Comparison of ENCODE assay signal across 8 mouse cellular contexts in the genomic region with DNA sequence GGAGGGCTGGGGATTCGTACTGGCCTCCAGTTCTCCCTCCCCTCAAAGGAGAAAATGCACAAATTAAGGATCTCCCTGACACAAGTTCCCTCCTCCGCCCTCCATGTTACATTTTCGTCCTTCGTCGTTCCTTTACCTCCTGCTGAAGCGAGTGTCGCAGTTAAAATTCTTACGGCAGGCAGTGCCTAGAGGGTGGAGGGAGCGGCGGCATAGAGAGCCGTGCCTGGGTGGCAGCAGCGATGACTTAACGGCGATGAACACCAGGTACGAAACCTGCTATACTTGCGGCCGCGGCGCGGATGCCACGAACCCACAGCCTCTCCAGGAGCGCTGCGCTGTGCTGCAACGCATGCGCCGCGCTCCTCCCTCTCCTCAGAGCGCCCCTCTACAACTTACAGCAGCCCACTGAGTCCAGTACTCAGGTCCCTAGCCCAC. TPM values are rescaled to one million over a fixed set of nuclear protein-coding genes. Genes with fewer than 3 reads are reported as not detected.
DNase-seq lines count a peak whose midpoint lies in the region; ATAC-seq lines count a peak whose summit lies in the region.
"Had no signal": no experiment of that assay in that cellular context is flagged by ENCODE, and none has a peak within 500 bp of the region (broad histone marks: within the 10 kb centered on the region; RNA-seq: fewer than 3 reads in every experiment).

No protein-coding gene starts in this region.

- H3K4me2 ChIP-seq in forebrain, embryonic 13.5 days: peak overlapping the region; percentile 66
- peak overlapping the region; percentile 66 for H3K4me2 ChIP-seq in hindbrain, embryonic 13.5 days

- peaks cover 7% of the 10 kb centered on the region; the same call in 1 of the 2 replicates for H3K4me1 ChIP-seq in forebrain, embryonic 13.5 days
- H3K4me1 ChIP-seq in hindbrain, embryonic 13.5 days (replicated peaks): peaks cover 7% of the 10 kb centered on the region; the same call in 1 of the 2 replicates

- ATAC-seq in forebrain, embryonic 13.5 days: peak; percentile 41; the same call in 1 of the 2 replicates
- 0 out of 2 replicates have a peak, but pooled peaks have one; percentile 19 for ATAC-seq in hindbrain, embryonic 13.5 days (ENCODE audit: low FRiP score)

- no peaks in the 10 kb centered on the region for H3K9me3 ChIP-seq in forebrain, embryonic 13.5 days (replicated peaks)
- H3K9me3 ChIP-seq in hindbrain, embryonic 13.5 days: no peaks in the 10 kb centered on the region

- H3K4me3 ChIP-seq in forebrain, embryonic 13.5 days: peak overlapping the region; percentile 47
- peak overlapping the region; percentile 48 for H3K4me3 ChIP-seq in hindbrain, embryonic 13.5 days

- no peaks in the 10 kb centered on the region for H3K36me3 ChIP-seq in forebrain, embryonic 13.5 days (ENCODE audit: poor library complexity, severe bottlenecking)
- H3K36me3 ChIP-seq in hindbrain, embryonic 13.5 days: no peaks in the 10 kb centered on the region

- peak; percentile 65 for DNase-seq in NIH3T3 (ENCODE audit: low read depth)
- peak; percentile 59 for DNase-seq in cerebellum, adult 11 months
- peak; percentile 34 for DNase-seq in left cerebral cortex, postnatal 4 days
- peak; percentile 30 for DNase-seq in mesoderm, embryonic 11.5 days (ENCODE audit: low read depth, low spot score)
- peak; percentile 18 for DNase-seq in right cerebral cortex, postnatal 4 days

- H3K27me3 ChIP-seq in forebrain, embryonic 13.5 days: no peaks in the 10 kb centered on the region
- peaks cover 7% of the 10 kb centered on the region for H3K27me3 ChIP-seq in hindbrain, embryonic 13.5 days

- H3K9ac ChIP-seq in forebrain, embryonic 13.5 days: peak overlapping the region; percentile 66
- H3K9ac ChIP-seq in hindbrain, embryonic 13.5 days: peak overlapping the region; percentile 73

- 0 out of 2 replicates have a peak overlapping the region, but pooled peaks have one; percentile 31 for H3K27ac ChIP-seq in forebrain, embryonic 13.5 days
- peak overlapping the region; percentile 69 for H3K27ac ChIP-seq in hindbrain, embryonic 13.5 days

- intact Hi-C loops in left cerebral cortex, postnatal 4 days (cut with DNase I): loop anchor here (5.0 kb wide), 1 partner anchor 131 kb away; no protein-coding TSS in a partner anchor

- 0% methylated on average over 27 of the region's 28 CpGs for WGBS in forebrain, embryonic 13.5 days
- 0% methylated on average over 27 of the region's 28 CpGs for WGBS in hindbrain, embryonic 13.5 days

RNA-seq across cellular contexts. Expression of a gene that starts 7.0 kb away (rescaled TPM):
- not detected in 2 replicates for polyA plus RNA-seq in forebrain, embryonic 13.5 days (2015; fragmentation: Nextera tagmentation; extraction: Ambion mirVana)
- polyA plus RNA-seq in hindbrain, embryonic 13.5 days (2015; fragmentation: Nextera tagmentation; extraction: Ambion mirVana): not detected in 2 replicates
- total RNA-seq in left cerebral cortex, postnatal 4 days (2021): not detected
- polyA plus RNA-seq: large intestine, adult 2 months had no signal

Comparison
In these comparisons a context has a peak if more than half of its experiments do, and no peak if none do; other contexts are left out.
1. Peak in every context shown above with its lines: DNase-seq, ATAC-seq, H3K4me3 ChIP-seq and H3K27ac ChIP-seq.